Mouse (Mus musculus) kidney, adult 2 months (tissue): ENCODE results near the gene Nop53.

Source experiments
- CTCF ChIP-seq: fragments of 200-500 bp; conservative IDR thresholded peaks from 2 replicates; pipeline ENCODE4 v1.5.1; 2011; ENCODE audit warnings: low read depth, mild to moderate bottlenecking, control low read depth, low read length, moderate library complexity, mixed read lengths; ENCODE audit not compliant: insufficient read depth, insufficient read length
- POLR2A ChIP-seq: fragments of 200-500 bp; IDR thresholded peaks from one replicate; pipeline ENCODE4 v1.6.1; 2011; ENCODE audit warnings: low read depth, low read length, control low read depth

DNA sequence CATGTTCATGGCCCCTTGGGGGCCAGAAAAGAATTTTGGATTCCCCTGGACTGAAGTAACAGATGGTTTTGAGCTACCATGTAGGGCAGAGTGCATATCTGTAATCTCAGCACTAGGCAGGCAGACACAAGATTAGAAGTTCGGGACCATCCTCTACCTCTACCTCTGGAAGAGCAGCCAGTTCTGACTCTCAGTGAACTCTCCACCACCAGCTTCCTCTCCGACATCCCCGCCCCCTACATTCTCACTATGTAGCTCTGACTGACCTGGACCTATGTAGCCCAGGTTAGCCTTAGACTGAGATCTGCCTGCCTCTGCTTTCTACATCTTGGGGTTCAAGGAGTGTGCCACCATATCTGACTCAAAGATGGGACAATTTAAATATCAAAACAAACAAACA lies 20.6 kb upstream of the Nop53 start:
- TF ChIP-seq POLR2A: no peak
- TF ChIP-seq CTCF: no peak
